Mouse (Mus musculus): ENCODE results near the gene Rabep2. TPM values are rescaled to one million over a fixed set of nuclear protein-coding genes. Genes with fewer than 3 reads are reported as not detected.
A peak's percentile ranks its signal among the peaks of the same experiment; 100 is the strongest.
"Not testable (repeated sequence)": the region's sequence is repeated elsewhere in the genome, so short reads cannot be mapped to it uniquely, and the experiment has no call there.

The Rabep2 gene
- polyA plus RNA-seq, 1 experiment: 17.6 TPM

GRCm38 (mm10) chr7:126397822-126398221 is 30.7 kb upstream of the Rabep2 start:
- Histone ChIP-seq H3K27ac (ENCODE audit: control insufficient read depth, insufficient read depth, low read depth, low read length) (no peak overlapping the region), H3K4me1 (ENCODE audit: control insufficient read depth, insufficient read depth, low read length) (no peaks in the 10 kb centered on the region; the same call in 1 of the 2 replicates), H3K27me3 (ENCODE audit: control insufficient read depth, insufficient read depth, low read length) (no peaks in the 10 kb centered on the region), H3K4me3 (ENCODE audit: control insufficient read depth, low read depth, low read length) (no peak overlapping the region; the same call in none of the 2 replicates), H3K36me3 (ENCODE audit: control insufficient read depth, insufficient read depth, low read length) (no peaks in the 10 kb centered on the region)
- TF ChIP-seq POLR2A (IDR thresholded peaks at IDR 0.05; ENCODE audit: control insufficient read depth, low read depth, low read length): no peak
- no peak for TF ChIP-seq CTCF (IDR thresholded peaks at IDR 0.05; ENCODE audit: control insufficient read depth, insufficient read depth, insufficient replicate concordance, low read depth, low read length)

GRCm38 (mm10) chr7:126399548-126399947 is 29.0 kb upstream of the Rabep2 start:
- Histone ChIP-seq H3K27ac (ENCODE audit: control insufficient read depth, insufficient read depth, low read depth, low read length) (no peak overlapping the region), H3K4me3 (ENCODE audit: control insufficient read depth, low read depth, low read length) (no peak overlapping the region), H3K27me3 (ENCODE audit: control insufficient read depth, insufficient read depth, low read length) (no peaks in the 10 kb centered on the region), H3K36me3 (ENCODE audit: control insufficient read depth, insufficient read depth, low read length) (no peaks in the 10 kb centered on the region), H3K4me1 (ENCODE audit: control insufficient read depth, insufficient read depth, low read length) (no peaks in the 10 kb centered on the region; the same call in 1 of the 2 replicates)
- TF ChIP-seq CTCF (IDR thresholded peaks at IDR 0.05; ENCODE audit: control insufficient read depth, insufficient read depth, insufficient replicate concordance, low read depth, low read length) (peak; percentile 59; the same call in 1 of the 2 replicates), POLR2A (IDR thresholded peaks at IDR 0.05; ENCODE audit: control insufficient read depth, low read depth, low read length) (no peak)

DNA sequence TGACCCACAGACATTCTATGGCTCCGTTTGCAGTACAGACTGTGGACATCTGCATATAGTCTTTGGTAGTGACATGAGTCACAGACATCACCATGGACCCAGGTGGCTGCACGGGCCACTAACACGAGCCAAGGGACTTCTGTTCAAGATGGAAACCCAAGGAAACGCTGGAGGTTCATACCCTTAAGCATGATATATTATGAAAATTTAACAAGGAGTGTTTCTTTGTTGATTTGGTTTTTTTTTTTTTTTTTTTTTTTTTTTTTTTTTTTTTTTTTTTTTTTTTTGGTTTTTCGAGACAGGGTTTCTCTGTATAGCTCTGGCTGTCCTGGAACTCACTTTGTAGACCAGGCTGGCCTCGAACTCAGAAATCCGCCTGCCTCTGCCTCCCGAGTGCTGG is 26.0 kb upstream of the Rabep2 start:
- H3K4me1 ChIP-seq (ENCODE audit: control insufficient read depth, insufficient read depth, low read length); H3K27ac ChIP-seq (ENCODE audit: control insufficient read depth, insufficient read depth, low read depth, low read length); H3K27me3 ChIP-seq (ENCODE audit: control insufficient read depth, insufficient read depth, low read length); H3K36me3 ChIP-seq (ENCODE audit: control insufficient read depth, insufficient read depth, low read length); H3K4me3 ChIP-seq (ENCODE audit: control insufficient read depth, low read depth, low read length): not testable (repeated sequence)

- H3K4me1 ChIP-seq (ENCODE audit: control insufficient read depth, insufficient read depth, low read length): no peaks in the 10 kb centered on the region
- no peak overlapping the region for H3K27ac ChIP-seq (ENCODE audit: control insufficient read depth, insufficient read depth, low read depth, low read length)
- H3K36me3 ChIP-seq (ENCODE audit: control insufficient read depth, insufficient read depth, low read length): no peaks in the 10 kb centered on the region
- H3K27me3 ChIP-seq (ENCODE audit: control insufficient read depth, insufficient read depth, low read length): no peaks in the 10 kb centered on the region
- TF ChIP-seq CTCF (IDR thresholded peaks at IDR 0.05; ENCODE audit: control insufficient read depth, insufficient read depth, insufficient replicate concordance, low read depth, low read length) (no peak), POLR2A (IDR thresholded peaks at IDR 0.05; ENCODE audit: control insufficient read depth, low read depth, low read length) (no peak)
- H3K4me3 ChIP-seq (ENCODE audit: control insufficient read depth, low read depth, low read length): no peak overlapping the region
Observed at GRCm38 (mm10) chr7:126408686-126409085, 19.9 kb upstream of the Rabep2 start.

DNA sequence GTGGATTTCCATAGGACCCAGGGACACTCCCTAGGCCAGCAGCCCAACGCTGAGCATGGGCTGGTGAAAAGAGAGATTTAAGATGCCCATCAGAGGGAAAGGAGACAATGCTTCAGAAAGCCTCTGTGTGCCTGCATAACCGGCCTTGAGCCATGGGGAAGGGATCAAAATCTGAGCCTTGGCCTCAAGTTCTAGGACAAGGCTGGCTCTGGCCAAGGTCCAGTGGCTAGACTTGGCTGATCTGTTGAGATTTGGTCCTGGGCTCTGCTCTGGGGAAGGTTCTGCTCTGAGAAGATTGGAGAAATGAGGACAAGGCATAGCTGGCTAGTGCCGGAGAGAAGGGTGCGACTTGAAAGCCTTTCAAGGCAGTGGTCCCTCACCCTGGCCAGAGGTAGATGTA is 17.5 kb upstream of the Rabep2 start:
- Histone ChIP-seq H3K27ac (ENCODE audit: control insufficient read depth, insufficient read depth, low read depth, low read length) (no peak overlapping the region), H3K36me3 (ENCODE audit: control insufficient read depth, insufficient read depth, low read length) (no peaks in the 10 kb centered on the region), H3K27me3 (ENCODE audit: control insufficient read depth, insufficient read depth, low read length) (no peaks in the 10 kb centered on the region), H3K4me1 (ENCODE audit: control insufficient read depth, insufficient read depth, low read length) (no peaks in the 10 kb centered on the region), H3K4me3 (ENCODE audit: control insufficient read depth, low read depth, low read length) (no peak overlapping the region)
- TF ChIP-seq CTCF (IDR thresholded peaks at IDR 0.05; ENCODE audit: control insufficient read depth, insufficient read depth, insufficient replicate concordance, low read depth, low read length): no peak
- no peak for TF ChIP-seq POLR2A (IDR thresholded peaks at IDR 0.05; ENCODE audit: control insufficient read depth, low read depth, low read length)

GRCm38 (mm10) chr7:126414725-126415124 is 13.8 kb upstream of the Rabep2 start, which contains the start of gene Cd19:
Gene Cd19 (minus strand): TSS chr7:126414889.
- Histone ChIP-seq H3K27ac (ENCODE audit: control insufficient read depth, insufficient read depth, low read depth, low read length) (no peak within 1 kb of the TSS), H3K4me3 (ENCODE audit: control insufficient read depth, low read depth, low read length) (no peak within 1 kb of the TSS), H3K4me1 (ENCODE audit: control insufficient read depth, insufficient read depth, low read length) (no peaks in the 10 kb centered on the region), H3K27me3 (ENCODE audit: control insufficient read depth, insufficient read depth, low read length) (no peaks in the 10 kb centered on the region), H3K36me3 (ENCODE audit: control insufficient read depth, insufficient read depth, low read length) (no peaks in the 10 kb centered on the region)
- TF ChIP-seq CTCF (IDR thresholded peaks at IDR 0.05; ENCODE audit: control insufficient read depth, insufficient read depth, insufficient replicate concordance, low read depth, low read length) (no peak), POLR2A (IDR thresholded peaks at IDR 0.05; ENCODE audit: control insufficient read depth, low read depth, low read length) (no peak)

- Histone ChIP-seq H3K4me1 (ENCODE audit: control insufficient read depth, insufficient read depth, low read length) (no peaks in the 10 kb centered on the region), H3K27ac (ENCODE audit: control insufficient read depth, insufficient read depth, low read depth, low read length) (no peak overlapping the region), H3K27me3 (ENCODE audit: control insufficient read depth, insufficient read depth, low read length) (no peaks in the 10 kb centered on the region), H3K36me3 (ENCODE audit: control insufficient read depth, insufficient read depth, low read length) (no peaks in the 10 kb centered on the region), H3K4me3 (ENCODE audit: control insufficient read depth, low read depth, low read length) (no peak overlapping the region)
- TF ChIP-seq POLR2A (IDR thresholded peaks at IDR 0.05; ENCODE audit: control insufficient read depth, low read depth, low read length): no peak
- TF ChIP-seq CTCF (IDR thresholded peaks at IDR 0.05; ENCODE audit: control insufficient read depth, insufficient read depth, insufficient replicate concordance, low read depth, low read length): no peak
Observed at GRCm38 (mm10) chr7:126416615-126417014, 11.9 kb upstream of the Rabep2 start.

GRCm38 (mm10) chr7:126417045-126417444 is 11.5 kb upstream of the Rabep2 start:
- no peak for TF ChIP-seq CTCF (IDR thresholded peaks at IDR 0.05; ENCODE audit: control insufficient read depth, insufficient read depth, insufficient replicate concordance, low read depth, low read length)
- no peak for TF ChIP-seq POLR2A (IDR thresholded peaks at IDR 0.05; ENCODE audit: control insufficient read depth, low read depth, low read length)
- no peak overlapping the region for H3K4me3 ChIP-seq (ENCODE audit: control insufficient read depth, low read depth, low read length)
- H3K27ac ChIP-seq (ENCODE audit: control insufficient read depth, insufficient read depth, low read depth, low read length): no peak overlapping the region

More at GRCm38 (mm10) chr7:126417045-126417444, 11.5 kb upstream of the Rabep2 start:
- no peaks in the 10 kb centered on the region for H3K36me3 ChIP-seq (ENCODE audit: control insufficient read depth, insufficient read depth, low read length)
- H3K4me1 ChIP-seq (ENCODE audit: control insufficient read depth, insufficient read depth, low read length): no peaks in the 10 kb centered on the region
- no peaks in the 10 kb centered on the region for H3K27me3 ChIP-seq (ENCODE audit: control insufficient read depth, insufficient read depth, low read length)
